Mouse (Mus musculus): Measurements from ENCODE around the gene Olfr970. TPM values are rescaled to one million over a fixed set of nuclear protein-coding genes. Genes with fewer than 3 reads are reported as not detected.
"Not testable (repeated sequence)": the region's sequence is repeated elsewhere in the genome, so short reads cannot be mapped to it uniquely, and the experiment has no call there.

Olfr970 gene
- not detected for total RNA-seq (2022)

- DNase-seq (ENCODE audit: low spot score) = no peak
Measured at GRCm38 (mm10) chr9:39808560-39808959, at the start of gene Olfr970. Olfr970 (plus strand) TSS chr9:39808860.

- DNase-seq (ENCODE audit: low spot score) = no peak
Measured at GRCm38 (mm10) chr9:39783153-39783552, 25.5 kb upstream of the Olfr970 start, which contains the start of gene Olfr968. Olfr968 (minus strand) TSS chr9:39783253.

GRCm38 (mm10) chr9:39790558-39790957 lies 18.1 kb upstream of the Olfr970 start, which contains the start of gene Olfr969:
Olfr969 (plus strand) TSS chr9:39790945.
- no peak for DNase-seq (ENCODE audit: low spot score)

- DNase-seq (ENCODE audit: low spot score) = not testable (repeated sequence)
Measured at GRCm38 (mm10) chr9:39836576-39836975, 27.9 kb downstream of the Olfr970 start, which contains the start of gene Olfr971. Olfr971 (plus strand) TSS chr9:39836876.

- no peak for DNase-seq (ENCODE audit: low spot score)
Measured at GRCm38 (mm10) chr9:39866122-39866521, 57.5 kb downstream of the Olfr970 start, which contains the start of gene Olfr972. Olfr972 (plus strand) TSS chr9:39866422.

Other genes starting within 250 kb of the Olfr970 start
- not detected for gene Olfr959, start 233.3 kb upstream of the Olfr970 start, total RNA-seq (2022)
- gene AW551984, start 204.5 kb upstream of the Olfr970 start, total RNA-seq (2022) = under 1 TPM in 2 of 4 experiments, not detected in 2; 0.37 to 0.82 TPM
- not detected for gene Olfr148, start 198.2 kb upstream of the Olfr970 start, total RNA-seq (2022)
- not detected for gene Olfr960, start 187.5 kb upstream of the Olfr970 start, total RNA-seq (2022)
- gene Olfr961, start 163.8 kb upstream of the Olfr970 start, total RNA-seq (2022) = not detected
- gene Olfr963, start 141.7 kb upstream of the Olfr970 start, total RNA-seq (2022) = not detected
- not detected for gene Olfr149, start 101.7 kb upstream of the Olfr970 start, total RNA-seq (2022)
- gene Olfr965, start 97.5 kb upstream of the Olfr970 start, total RNA-seq (2022) = not detected
- not detected for gene Olfr150, start 77.9 kb upstream of the Olfr970 start, total RNA-seq (2022)
- gene Olfr967, start 62.6 kb upstream of the Olfr970 start, total RNA-seq (2022) = not detected
- not detected for gene Olfr968, start 25.6 kb upstream of the Olfr970 start, total RNA-seq (2022)
- gene Olfr969, start 17.9 kb upstream of the Olfr970 start, total RNA-seq (2022) = not detected
- gene Olfr971, start 28.0 kb downstream of the Olfr970 start, total RNA-seq (2022) = not detected
- not detected for gene Olfr972, start 57.6 kb downstream of the Olfr970 start, total RNA-seq (2022)
- gene Olfr229, start 98.5 kb downstream of the Olfr970 start, total RNA-seq (2022) = not detected
- not detected for gene Olfr974, start 128.6 kb downstream of the Olfr970 start, total RNA-seq (2022)
- gene Olfr975, start 143.2 kb downstream of the Olfr970 start, total RNA-seq (2022) = not detected
- gene Olfr976, start 152.3 kb downstream of the Olfr970 start, total RNA-seq (2022) = not detected
- not detected for gene Olfr978, start 183.3 kb downstream of the Olfr970 start, total RNA-seq (2022)
- gene Olfr979, start 194.6 kb downstream of the Olfr970 start, total RNA-seq (2022) = not detected
- gene Olfr980, start 200.7 kb downstream of the Olfr970 start, total RNA-seq (2022) = not detected
- gene Olfr981, start 212.6 kb downstream of the Olfr970 start, total RNA-seq (2022) = not detected

Measured in heart, adult 8-10 months (tissue).